Mouse (Mus musculus): ENCODE data around the gene Ttc5. TPM values are rescaled to one million over a fixed set of nuclear protein-coding genes. Genes with fewer than 3 reads are reported as not detected.

Ttc5 gene
- polyA plus RNA-seq (2014; fragmentation: Illumina TruSeq; extraction: RNeasy Lipid Tissue Mini Kit (QIAGEN cat#74804); ENCODE audit: low replicate concordance) = 15.0 TPM

DNA sequence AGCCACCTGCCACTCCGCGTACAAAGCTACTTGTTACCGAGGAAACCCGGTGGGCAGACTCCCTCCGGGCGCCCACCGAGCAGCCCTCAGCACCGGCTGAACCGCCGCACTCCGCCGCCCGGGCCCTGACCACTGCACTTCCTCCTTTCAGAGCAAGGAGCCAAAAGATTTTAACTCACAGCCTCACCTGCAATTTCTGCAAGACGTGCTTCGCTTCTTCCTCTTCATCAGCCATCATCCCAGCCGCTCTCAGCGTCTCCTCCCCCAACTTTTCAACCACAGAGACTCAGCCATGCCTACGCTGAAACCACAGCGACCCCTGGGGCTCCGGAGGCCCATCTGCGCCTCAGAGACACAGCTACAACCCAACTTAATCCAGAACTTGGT is at the start of gene Ttc5:
Ttc5 (minus strand) TSS at position 269 of the 387 bp plus-strand sequence.

DNA sequence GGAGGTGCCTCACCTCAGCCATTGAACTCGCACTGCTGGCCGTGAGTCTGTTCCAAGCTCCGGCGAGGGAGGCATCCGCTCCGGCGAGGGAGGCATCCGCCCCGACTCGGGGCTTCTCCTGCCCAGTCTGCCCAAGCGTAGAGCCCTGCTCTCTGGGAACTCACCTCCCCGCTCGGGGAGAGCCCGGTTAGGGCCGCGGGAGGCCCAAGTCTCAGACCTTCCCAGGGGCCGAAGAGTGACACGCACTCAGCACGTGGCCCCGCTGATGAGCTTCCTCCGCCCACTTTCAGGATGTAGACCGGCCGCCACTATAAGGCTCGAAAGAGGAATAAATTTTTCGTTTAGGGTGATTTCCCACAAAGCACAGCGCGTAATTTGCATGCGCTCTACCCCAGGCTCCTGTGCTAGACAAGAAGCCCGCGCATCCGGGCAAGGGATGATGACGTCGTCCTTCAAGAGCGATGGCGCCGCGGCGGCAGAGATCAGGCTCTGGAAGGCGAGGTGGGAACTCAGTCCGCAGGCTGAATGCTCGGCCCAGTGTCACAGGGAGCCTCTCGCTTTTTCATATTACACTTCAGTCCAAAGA is 22.3 kb upstream of the Ttc5 start, which contains the start of the genes Ccnb1ip1 and Parp2:
Ccnb1ip1 (minus strand) TSS at position 246 of the 586 bp plus-strand sequence.
Parp2 (plus strand) TSS at position 355 of the 586 bp plus-strand sequence.

DNA sequence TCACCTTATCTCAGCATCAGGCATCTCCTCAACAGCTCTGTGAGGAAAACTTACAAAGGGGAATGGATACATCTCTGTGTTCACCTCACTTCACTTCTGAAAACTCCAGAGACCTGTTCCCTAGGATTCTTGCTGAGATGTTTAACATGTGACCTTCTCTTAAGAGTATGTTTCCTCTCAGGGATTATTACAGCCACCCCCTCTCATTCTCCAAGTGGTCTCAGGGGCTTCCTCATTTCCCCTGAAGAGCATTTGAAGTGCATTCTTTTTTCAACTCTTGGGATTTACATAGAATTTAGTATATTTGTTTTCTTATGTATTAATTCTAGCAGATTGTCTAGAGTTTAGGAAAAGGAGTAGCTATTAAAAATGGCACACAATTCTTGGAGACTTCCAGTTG is 40.3 kb downstream of the Ttc5 start, which contains the start of gene Olfr749:
Olfr749 (minus strand) TSS at position 101 of the 400 bp plus-strand sequence.

Other genes starting within 250 kb of the Ttc5 start
- gene Olfr744, start 170.6 kb downstream of the Ttc5 start, polyA plus RNA-seq (2014; fragmentation: Illumina TruSeq; extraction: RNeasy Lipid Tissue Mini Kit (QIAGEN cat#74804); ENCODE audit: low replicate concordance) = not detected
- gene Olfr745, start 146.1 kb downstream of the Ttc5 start, polyA plus RNA-seq (2014; fragmentation: Illumina TruSeq; extraction: RNeasy Lipid Tissue Mini Kit (QIAGEN cat#74804); ENCODE audit: low replicate concordance) = not detected
- not detected for gene Olfr746, start 138.4 kb downstream of the Ttc5 start, polyA plus RNA-seq (2014; fragmentation: Illumina TruSeq; extraction: RNeasy Lipid Tissue Mini Kit (QIAGEN cat#74804); ENCODE audit: low replicate concordance)
- not detected for gene Olfr747, start 92.3 kb downstream of the Ttc5 start, polyA plus RNA-seq (2014; fragmentation: Illumina TruSeq; extraction: RNeasy Lipid Tissue Mini Kit (QIAGEN cat#74804); ENCODE audit: low replicate concordance)
- not detected for gene Olfr748, start 78.1 kb downstream of the Ttc5 start, polyA plus RNA-seq (2014; fragmentation: Illumina TruSeq; extraction: RNeasy Lipid Tissue Mini Kit (QIAGEN cat#74804); ENCODE audit: low replicate concordance)
- gene Olfr749, start 40.4 kb downstream of the Ttc5 start, polyA plus RNA-seq (2014; fragmentation: Illumina TruSeq; extraction: RNeasy Lipid Tissue Mini Kit (QIAGEN cat#74804); ENCODE audit: low replicate concordance) = not detected
- not detected for gene Ccnb1ip1, start 22.2 kb upstream of the Ttc5 start, polyA plus RNA-seq (2014; fragmentation: Illumina TruSeq; extraction: RNeasy Lipid Tissue Mini Kit (QIAGEN cat#74804); ENCODE audit: low replicate concordance)
- gene Parp2, start 22.3 kb upstream of the Ttc5 start, polyA plus RNA-seq (2014; fragmentation: Illumina TruSeq; extraction: RNeasy Lipid Tissue Mini Kit (QIAGEN cat#74804); ENCODE audit: low replicate concordance) = 40.6 TPM
- gene Tep1, start 85.0 kb upstream of the Ttc5 start, polyA plus RNA-seq (2014; fragmentation: Illumina TruSeq; extraction: RNeasy Lipid Tissue Mini Kit (QIAGEN cat#74804); ENCODE audit: low replicate concordance) = 55.9 TPM
- gene Klhl33, start 112.0 kb upstream of the Ttc5 start, polyA plus RNA-seq (2014; fragmentation: Illumina TruSeq; extraction: RNeasy Lipid Tissue Mini Kit (QIAGEN cat#74804); ENCODE audit: low replicate concordance) = 5.5 TPM
- gene Osgep, start 139.4 kb upstream of the Ttc5 start, polyA plus RNA-seq (2014; fragmentation: Illumina TruSeq; extraction: RNeasy Lipid Tissue Mini Kit (QIAGEN cat#74804); ENCODE audit: low replicate concordance) = 6.3 TPM
- 6.1 TPM for gene Apex1, start 139.4 kb upstream of the Ttc5 start, polyA plus RNA-seq (2014; fragmentation: Illumina TruSeq; extraction: RNeasy Lipid Tissue Mini Kit (QIAGEN cat#74804); ENCODE audit: low replicate concordance)
- gene Pip4p1, start 145.3 kb upstream of the Ttc5 start, polyA plus RNA-seq (2014; fragmentation: Illumina TruSeq; extraction: RNeasy Lipid Tissue Mini Kit (QIAGEN cat#74804); ENCODE audit: low replicate concordance) = 9.2 TPM
- gene Pnp, start 145.6 kb upstream of the Ttc5 start, polyA plus RNA-seq (2014; fragmentation: Illumina TruSeq; extraction: RNeasy Lipid Tissue Mini Kit (QIAGEN cat#74804); ENCODE audit: low replicate concordance) = 250 TPM
- gene Gm49342, start 159.0 kb upstream of the Ttc5 start, polyA plus RNA-seq (2014; fragmentation: Illumina TruSeq; extraction: RNeasy Lipid Tissue Mini Kit (QIAGEN cat#74804); ENCODE audit: low replicate concordance) = not detected
- gene Pnp2, start 170.5 kb upstream of the Ttc5 start, polyA plus RNA-seq (2014; fragmentation: Illumina TruSeq; extraction: RNeasy Lipid Tissue Mini Kit (QIAGEN cat#74804); ENCODE audit: low replicate concordance) = 51.2 TPM
- not detected for gene Rnase10, start 222.2 kb upstream of the Ttc5 start, polyA plus RNA-seq (2014; fragmentation: Illumina TruSeq; extraction: RNeasy Lipid Tissue Mini Kit (QIAGEN cat#74804); ENCODE audit: low replicate concordance)

Measured in small intestine, adult 10 weeks (tissue).